Mouse (Mus musculus) heart, postnatal 14 days (tissue): ENCODE measurements at regions not wholly inside any gene's neighbourhood (a gene's known extent, or its start where the extent isn't known, plus 50 kb on each side); places are given as distances from the start of the nearest gene placed in this dataset.

Experiments
- DNase-seq, 2 experiments: peaks; one replicate each; pipeline ENCODE4 v3.0.0; 2021 to 2022
- intact Hi-C: fragments of 180-260 bp; cut with DNase I; formaldehyde crosslinking; loops from one replicate; pipeline ENCODE4 v1.15.1; 2025

DNA sequence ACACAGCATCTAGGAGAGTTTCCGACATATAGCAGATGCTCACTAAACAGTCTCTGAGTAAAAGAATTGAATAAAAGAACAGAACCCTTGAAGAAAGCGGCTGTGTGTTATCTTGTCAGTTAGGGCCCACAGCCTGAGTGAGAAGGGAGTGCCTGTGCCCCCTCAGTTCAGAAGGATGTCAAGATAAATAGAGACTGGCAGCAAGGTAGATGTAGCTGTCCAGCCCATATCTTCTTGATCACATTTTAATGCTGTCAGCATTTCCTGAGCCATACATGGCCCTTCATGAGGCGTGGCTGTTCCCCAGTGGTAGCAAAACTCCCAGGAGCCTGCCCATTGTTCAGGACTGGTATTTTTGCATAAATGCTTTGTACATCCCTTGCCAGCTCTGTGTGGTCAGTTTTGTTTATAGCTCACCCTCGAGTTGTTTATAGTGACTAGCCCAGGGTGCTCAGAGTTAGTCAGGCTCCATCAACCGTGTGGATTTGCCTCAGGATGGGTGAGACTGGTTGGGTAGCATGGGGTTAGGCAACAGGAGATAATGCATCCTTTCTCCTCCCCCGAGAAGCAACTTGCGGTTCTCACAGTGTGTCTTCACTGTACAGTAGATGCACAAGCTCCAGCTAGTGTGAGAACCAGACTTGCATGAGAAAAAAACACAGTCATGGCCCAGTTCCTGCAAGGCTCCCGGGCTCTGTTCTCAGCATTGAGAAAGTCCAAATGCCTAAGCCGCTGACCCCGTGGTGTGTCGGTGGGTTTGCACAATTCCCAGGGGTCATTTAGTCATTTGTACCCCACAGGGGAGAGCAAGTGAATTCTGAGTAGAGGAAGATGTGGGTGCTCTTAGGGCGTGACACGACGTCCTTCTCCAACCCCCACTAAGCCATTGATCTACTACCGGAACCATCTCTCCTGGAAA lies 216.1 kb upstream of the Map3k1 start:
- DNase-seq, result peak; percentile 18 to 22
- intact Hi-C loops, result no loop called here

GRCm38 (mm10) chr13:112025586-112025950 lies 216.8 kb upstream of the Map3k1 start:
- intact Hi-C loops, result no loop called here

DNA sequence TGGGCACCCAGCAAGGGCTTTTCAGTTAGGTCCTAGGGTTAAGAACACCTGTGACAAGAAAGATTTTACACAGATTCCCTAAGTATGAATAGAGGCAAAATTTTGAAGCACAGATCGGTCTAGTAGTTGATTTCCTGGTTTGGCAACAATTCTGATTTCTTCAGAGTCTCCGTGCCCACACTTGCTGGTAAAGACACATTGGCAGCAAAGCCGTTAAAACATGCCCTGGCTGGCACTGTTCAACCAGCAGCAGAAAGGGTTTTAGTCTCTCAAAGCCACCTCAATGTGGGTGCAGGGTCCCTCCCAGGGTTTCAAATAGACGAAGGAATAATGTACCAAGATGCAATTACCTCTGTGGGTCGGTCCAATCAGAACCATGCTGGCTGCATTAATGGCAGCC lies 218.9 kb upstream of the Map3k1 start:
- DNase-seq, result no peak
- intact Hi-C loops, result no loop called here

More at GRCm38 (mm10) chr13:112025586-112025950, 216.8 kb upstream of the Map3k1 start:
- DNase-seq, result peak; percentile 36 to 50

GRCm38 (mm10) chr13:112031061-112031460 lies 222.3 kb upstream of the Map3k1 start:
- DNase-seq, result no peak

GRCm38 (mm10) chr13:112031631-112032320 lies 223.0 kb upstream of the Map3k1 start:
- intact Hi-C loops, result no loop called here
- no peak for DNase-seq

More at GRCm38 (mm10) chr13:112031061-112031460, 222.3 kb upstream of the Map3k1 start:
- intact Hi-C loops, result no loop called here

DNA sequence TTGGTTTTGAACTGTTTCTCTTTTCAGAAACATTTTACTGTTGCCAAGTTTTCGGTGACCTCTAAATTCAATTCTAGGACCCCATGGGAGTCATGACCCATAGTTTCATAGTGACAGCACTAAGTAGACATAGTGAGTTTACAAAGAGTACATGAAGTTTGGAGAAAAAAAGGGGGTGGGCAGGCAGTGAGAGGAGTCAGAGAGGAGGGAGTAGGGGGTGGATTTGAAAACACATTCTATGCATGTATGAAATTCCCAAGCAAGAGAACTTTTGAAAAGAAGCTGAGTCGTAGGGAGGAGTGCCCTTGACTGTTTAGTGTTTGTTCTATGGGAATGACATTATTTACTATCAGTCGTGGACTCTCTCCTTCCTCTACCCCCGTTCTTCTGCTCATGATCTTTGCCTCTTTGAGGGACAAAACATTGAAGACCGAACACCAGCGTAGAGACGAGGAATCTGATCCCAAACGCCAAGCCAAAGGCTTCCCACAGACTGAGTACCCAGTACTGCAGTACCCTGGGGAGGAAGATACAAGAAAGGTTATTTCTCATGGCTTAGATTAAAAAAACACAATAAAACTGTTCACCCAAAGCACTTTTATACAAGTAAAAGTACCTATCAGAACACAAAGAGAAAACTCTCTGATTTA lies 229.1 kb upstream of the Map3k1 start:
- intact Hi-C loops, result no loop called here
- no peak for DNase-seq

DNA sequence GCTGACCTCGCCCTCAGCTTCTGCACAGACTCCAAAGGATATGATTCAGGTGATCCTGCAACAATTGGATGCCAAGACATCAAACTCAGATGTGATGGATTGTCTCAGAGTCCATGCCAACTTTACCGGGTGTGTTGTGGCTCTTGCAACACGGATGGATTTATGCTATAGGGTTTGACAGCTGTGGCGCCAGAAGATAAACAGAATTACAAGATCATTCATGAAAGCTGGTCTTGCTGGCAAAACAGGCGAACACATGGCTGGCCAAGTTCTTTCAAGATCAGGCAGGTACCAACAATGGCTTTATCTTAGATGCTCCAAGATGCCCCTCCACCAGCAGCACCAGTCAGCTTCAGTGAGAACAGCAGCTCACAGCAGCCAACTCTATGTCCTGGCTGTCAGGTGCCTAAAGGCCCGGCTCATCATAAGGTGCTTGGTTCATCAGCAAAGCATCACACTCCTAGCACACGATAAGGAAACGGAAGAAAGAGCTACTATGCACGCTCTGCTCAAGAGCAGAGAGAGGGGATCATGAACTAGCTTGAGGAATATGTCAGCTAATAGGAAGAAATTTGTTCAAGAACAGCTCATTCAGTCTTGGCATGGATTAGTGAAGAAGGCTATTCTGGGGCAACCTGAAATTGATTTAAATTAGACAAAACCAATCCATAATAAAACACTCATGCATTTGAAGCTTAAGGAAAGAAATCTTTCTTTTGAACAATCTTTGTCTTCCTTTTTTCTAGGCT lies 229.9 kb upstream of the Map3k1 start:
- intact Hi-C loops, result no loop called here
- DNase-seq, result no peak

DNA sequence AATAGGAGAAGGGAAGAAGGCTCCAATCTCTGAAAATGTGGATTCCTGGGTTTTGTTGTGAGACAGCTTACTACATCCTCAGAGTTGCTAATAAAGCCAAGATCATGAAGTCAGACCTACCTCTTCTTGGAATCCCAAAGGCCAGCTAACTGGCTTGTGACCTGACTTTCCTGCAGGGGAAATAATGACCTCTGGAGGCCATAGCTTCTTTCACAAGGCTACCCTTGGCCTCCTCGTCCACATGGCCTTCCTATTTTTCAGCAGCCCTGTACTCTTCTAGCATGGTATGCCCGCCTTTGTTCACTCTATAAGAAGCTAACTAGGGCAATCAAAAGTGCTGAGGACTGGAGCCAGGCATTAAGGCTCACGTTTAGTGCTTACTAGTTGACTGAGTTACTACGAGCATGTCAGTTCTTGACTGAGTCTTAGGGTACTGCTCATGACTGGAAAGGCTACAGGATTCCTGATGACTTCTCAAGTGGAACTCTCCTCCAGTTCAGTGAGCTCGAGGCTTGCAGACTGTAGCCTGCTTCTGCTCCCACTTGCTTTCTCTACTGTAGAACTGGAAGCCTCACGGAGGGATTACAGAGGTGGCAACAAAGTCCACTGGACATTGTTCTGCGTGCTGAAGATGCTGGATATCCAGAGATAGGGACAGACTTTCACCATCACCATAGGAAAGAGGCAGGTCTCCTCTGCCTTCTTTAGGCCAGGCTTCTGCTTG lies 230.8 kb upstream of the Map3k1 start:
- DNase-seq, result no peak

GRCm38 (mm10) chr13:112043524-112044246 lies 234.9 kb upstream of the Map3k1 start:
- no peak for DNase-seq
- intact Hi-C loops, result no loop called here

More for the DNA sequence above, 230.8 kb upstream of the Map3k1 start:
- intact Hi-C loops, result no loop called here

- intact Hi-C loops, result no loop called here
- no peak for DNase-seq
Measured at GRCm38 (mm10) chr13:112044372-112044771, 235.6 kb upstream of the Map3k1 start.

- intact Hi-C loops, result no loop called here
- DNase-seq, result no peak
Measured at GRCm38 (mm10) chr13:112046247-112047211, 237.7 kb upstream of the Map3k1 start.

- DNase-seq, result no peak
- intact Hi-C loops, result no loop called here
Measured at GRCm38 (mm10) chr13:112047408-112047807, 238.6 kb upstream of the Map3k1 start.

DNA sequence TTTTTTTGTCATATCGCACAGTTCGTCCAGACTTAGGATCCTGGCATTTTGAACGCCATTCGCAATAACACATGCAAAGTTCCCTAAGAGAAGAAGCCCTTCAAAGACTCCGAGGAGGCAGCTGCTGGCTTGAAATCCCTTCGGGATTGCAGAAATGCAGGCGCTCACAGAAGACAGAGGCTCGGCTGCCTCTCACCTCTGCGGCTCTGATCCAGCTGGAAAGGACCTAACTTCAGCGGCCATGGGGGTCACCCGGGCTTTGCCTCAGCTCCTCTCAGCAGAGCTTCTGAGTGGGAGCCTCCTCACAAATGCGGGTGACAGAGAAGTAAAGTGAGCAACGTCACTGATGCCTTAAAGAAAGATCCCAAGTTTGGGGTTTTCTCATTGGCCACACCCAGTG lies 239.1 kb upstream of the Map3k1 start:
- DNase-seq, result no peak
- intact Hi-C loops, result no loop called here

DNA sequence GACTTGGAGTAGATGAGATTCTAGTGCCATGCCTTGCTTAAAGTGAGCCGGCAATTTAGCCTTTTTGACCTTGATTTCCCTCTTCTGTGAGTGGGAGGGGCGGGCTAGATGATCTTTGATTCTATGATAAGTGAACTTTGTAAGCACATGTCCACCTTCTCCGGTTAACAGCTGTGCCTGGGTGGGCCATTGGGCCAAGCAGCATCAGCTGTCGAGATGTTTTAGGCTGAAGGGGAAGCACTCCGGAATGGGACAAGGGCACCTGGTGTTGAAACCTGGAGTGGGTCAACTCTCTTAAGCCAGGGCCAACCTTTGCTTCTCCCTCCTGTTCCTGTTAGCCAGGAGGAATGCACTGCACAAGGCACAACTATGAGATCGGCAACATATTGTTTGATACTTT lies 239.5 kb upstream of the Map3k1 start:
- intact Hi-C loops, result no loop called here
- no peak for DNase-seq

- DNase-seq, result no peak
- intact Hi-C loops, result no loop called here
Measured at GRCm38 (mm10) chr13:112050892-112051291, 237.4 kb upstream of the Ankrd55 start.

- DNase-seq, result no peak
- intact Hi-C loops, result no loop called here
Measured at GRCm38 (mm10) chr13:112052011-112052410, 236.2 kb upstream of the Ankrd55 start.

DNA sequence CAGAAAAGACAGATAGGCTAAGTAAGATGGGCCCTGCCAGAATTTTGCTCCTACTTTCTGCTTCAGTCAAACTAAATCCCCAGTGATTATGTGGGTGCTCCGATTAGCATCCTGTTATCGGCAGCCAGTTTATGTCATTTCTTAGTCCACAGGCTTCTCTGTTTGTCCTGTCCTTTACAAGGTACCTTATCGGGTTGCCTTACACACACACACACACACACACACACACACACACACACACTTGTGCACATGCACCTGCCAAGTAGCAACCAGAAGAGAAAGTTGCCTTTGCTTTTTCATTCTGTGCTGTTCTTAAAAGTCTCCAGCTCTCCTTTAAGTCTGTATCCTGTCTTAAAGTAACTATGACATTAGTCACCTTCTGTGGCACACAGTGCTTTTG lies 235.8 kb upstream of the Ankrd55 start:
- DNase-seq, result no peak
- intact Hi-C loops, result no loop called here

DNA sequence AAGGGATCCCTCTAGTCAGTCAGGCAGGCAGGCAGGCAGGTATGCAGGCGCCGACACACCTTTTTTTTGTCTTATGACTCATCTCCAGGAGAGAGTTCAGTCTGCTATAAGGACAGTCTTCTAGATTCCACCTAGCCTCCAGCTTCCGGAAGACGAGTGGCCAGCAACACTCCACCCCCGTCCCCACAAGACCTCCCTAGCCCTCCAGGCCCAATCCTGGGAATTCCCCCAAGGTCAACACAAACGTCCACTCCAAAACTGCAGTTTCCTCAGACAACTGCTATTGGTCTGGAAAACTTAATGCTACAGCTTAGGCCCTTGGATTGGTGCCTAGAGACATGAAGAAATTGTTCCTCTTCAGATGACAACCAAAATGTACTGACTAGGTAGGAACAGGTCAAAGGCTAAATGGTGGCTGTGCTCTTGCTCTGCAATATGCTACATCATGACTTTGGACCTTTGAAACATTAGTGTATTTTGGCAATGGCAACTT lies 233.3 kb upstream of the Ankrd55 start:
- intact Hi-C loops, result no loop called here
- DNase-seq, result peak in 1 of 2 experiments; percentile 20
